Mouse (Mus musculus) thymus, adult 18-20 months (tissue): Measurements from ENCODE around the gene Abl1.
"Not testable (repeated sequence)": the region's sequence is repeated elsewhere in the genome, so short reads cannot be mapped to it uniquely, and the experiment has no call there.

Source experiments
- DNase-seq, 2 experiments: peaks; one replicate each; pipeline ENCODE4 v3.0.0; 2022; ENCODE audit warnings: mixed read lengths in 2 of 2

The Abl1 gene

GRCm38 (mm10) chr2:31688074-31688925 is at the start of gene Abl1:
Abl1 (plus strand) TSS chr2:31688376.
- peak; percentile 94 to 95 for DNase-seq

GRCm38 (mm10) chr2:31638581-31639465 is 49.4 kb upstream of the Abl1 start:
- DNase-seq: no peak

- DNase-seq: no peak
These were observed 48.8 kb upstream of the Abl1 start for GRCm38 (mm10) chr2:31639466-31639760.

- no peak for DNase-seq
These were observed 48.1 kb upstream of the Abl1 start, which contains the start of gene Prdm12 for GRCm38 (mm10) chr2:31639901-31640608. Prdm12 (plus strand) TSS chr2:31640037.

- DNase-seq: no peak
These were observed 47.3 kb upstream of the Abl1 start for GRCm38 (mm10) chr2:31640609-31641507.

DNA sequence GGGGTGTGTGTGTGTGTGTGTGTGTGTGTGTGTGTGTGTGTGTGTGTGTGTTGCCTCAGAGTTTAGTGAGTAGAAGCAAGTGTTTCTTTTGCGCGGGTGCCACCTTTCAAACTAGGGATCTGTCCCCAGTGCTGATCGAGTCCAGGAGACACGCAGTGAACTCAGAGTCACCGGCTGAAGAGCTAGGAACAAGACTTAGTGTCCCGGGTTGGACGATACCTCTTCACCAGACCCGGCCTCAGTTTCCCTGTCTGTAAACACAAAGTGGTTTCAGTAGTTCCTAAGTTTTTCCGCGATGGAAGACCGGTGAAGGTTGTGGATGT is 46.7 kb upstream of the Abl1 start:
- DNase-seq: no peak

- no peak for DNase-seq
These were observed 46.2 kb upstream of the Abl1 start for GRCm38 (mm10) chr2:31641929-31642328.

GRCm38 (mm10) chr2:31653971-31654853 is 34.0 kb upstream of the Abl1 start:
- DNase-seq: no peak

GRCm38 (mm10) chr2:31654854-31655559 is 33.2 kb upstream of the Abl1 start:
- DNase-seq: no peak

DNA sequence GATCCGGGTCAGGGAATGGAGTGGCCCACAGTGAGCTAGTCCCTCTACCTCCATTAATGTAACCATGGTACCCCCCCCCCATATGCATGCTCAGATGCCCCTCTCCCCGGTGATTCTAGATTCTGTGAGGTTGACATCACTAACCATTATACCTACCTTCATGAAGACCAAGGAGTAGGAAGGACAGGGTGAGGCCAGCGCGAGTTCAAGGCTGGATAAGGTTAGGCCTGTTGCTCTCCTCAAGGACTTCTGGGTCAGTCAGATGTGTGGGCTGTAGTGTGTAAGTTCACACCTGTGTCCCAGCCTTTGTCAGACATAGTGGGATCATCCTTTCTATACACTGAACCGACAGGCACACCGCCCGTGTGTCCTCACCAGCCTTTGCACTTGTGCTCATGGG is 31.8 kb upstream of the Abl1 start:
- DNase-seq: no peak

DNA sequence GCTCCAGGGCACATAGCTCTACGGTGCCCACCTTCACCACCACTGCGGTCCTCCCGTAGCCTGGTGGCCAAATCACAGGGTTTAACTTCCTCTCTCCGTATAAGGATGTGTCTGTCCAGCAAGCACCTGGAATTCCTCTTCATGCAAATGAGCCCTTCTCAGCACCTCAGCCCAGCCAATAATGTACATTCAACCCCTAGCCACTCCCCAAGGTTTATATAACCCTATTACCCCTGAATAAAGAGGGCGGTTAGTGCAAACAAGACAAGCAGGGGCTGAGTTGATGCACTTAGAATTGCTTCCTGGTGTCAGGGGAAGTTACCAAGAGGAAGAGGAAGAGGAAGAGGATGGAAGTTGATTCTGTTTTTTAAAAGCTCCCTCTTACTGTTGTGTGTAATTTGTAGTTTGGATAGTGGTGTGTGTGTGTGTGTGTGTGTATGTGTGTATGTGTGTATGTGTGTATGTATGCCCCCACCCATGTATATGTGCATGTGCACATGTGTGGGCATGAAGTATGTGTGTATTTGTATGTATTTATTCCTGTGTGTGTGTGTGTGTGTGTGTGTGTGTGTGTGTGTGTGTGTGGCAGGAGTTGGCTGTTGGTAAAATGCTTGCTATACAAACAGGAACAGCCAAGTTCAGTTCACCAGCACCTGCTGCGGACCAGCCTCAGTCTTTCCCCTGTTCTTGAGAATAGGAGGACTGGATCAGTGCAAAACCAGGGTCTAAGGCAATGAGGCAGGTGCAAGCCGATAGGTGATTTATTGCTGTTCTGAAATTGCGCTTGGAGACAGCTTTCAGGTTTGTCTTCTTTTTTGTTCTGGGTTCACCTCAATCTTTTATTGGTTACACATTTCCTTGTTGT is 25.0 kb upstream of the Abl1 start:
- DNase-seq: no peak

GRCm38 (mm10) chr2:31663804-31664180 is 24.4 kb upstream of the Abl1 start:
- no peak for DNase-seq

DNA sequence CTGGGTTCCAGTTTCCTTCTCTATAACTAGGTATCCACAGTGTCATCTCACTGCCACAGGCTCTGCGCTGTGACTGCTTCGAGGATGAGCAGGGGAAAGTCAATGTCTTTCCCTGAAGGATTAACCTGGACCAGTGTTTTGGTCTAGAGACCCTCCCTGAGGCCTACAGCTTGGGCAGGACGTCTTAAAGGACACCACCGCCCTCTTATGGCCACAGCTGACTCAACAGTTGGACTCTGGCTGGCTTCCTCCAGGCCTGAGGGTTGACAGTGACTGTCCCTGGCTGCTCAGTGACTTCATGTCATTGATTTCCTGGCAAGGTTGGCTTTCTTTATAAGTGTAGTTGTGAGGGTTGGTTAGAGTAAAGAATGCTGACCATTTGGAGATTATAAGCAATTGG is 20.8 kb upstream of the Abl1 start:
- no peak for DNase-seq

GRCm38 (mm10) chr2:31670551-31671035 is 17.6 kb upstream of the Abl1 start, which contains the start of gene Exosc2:
Exosc2 (plus strand) TSS chr2:31670715.
- DNase-seq: peak; percentile 81 to 90

DNA sequence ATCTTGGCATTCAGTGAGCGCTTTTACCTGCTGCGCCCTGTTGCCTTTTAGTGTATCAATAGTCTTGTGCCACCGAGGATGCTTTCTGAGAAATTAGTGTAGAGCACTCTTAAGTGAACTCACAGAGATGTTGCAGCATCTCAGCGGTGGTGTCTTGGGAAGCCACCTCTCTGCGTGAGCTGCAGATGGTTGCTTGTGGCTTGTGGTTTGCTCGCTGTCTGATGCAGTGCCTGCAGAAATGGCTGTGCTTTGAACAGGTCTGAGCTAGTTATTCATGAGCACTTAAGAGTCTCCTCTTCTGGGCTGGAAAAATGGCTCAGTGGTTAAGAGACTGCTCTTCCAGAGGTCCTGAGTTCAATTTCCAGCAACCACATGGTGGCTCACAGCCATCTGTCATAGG is 9.5 kb upstream of the Abl1 start:
- no peak for DNase-seq

DNA sequence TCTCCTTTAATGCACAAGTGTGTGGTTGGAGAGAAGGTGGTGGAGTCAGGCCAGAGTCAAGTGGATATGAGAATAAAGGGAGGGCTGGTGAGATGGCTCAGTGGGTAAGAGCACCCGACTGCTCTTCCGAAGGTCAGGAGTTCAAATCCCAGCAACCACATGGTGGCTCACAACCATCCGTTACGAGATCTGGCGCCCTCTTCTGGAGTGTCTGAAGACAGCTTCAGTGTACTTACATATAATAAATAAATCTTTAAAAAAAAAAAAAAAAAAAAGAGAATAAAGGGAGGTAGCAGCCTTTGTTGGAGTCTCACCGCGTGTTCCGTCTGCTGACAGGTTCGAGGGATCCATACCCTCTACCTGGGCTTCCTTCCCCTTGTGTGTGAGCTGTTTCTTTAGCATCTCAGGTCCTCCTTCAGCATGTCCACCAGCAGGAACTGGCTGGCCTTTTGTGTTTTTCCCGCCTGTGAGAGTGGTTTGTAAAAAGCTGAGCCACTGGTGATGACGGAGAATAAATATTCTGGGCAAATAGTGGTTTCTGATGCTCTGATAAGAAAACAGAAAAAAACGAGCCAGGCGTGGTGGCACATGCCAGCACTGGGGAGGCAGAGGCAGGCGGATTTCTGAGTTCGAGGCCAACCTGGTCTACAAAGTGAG is 7.0 kb upstream of the Abl1 start:
- not testable (repeated sequence) for DNase-seq

- no peak for DNase-seq
These were observed 6.4 kb upstream of the Abl1 start for GRCm38 (mm10) chr2:31681731-31682235.

- no peak for DNase-seq
These were observed 4.5 kb upstream of the Abl1 start for GRCm38 (mm10) chr2:31683666-31684065.

GRCm38 (mm10) chr2:31689045-31689444 is 869 bp downstream of the Abl1 start:
- DNase-seq: no peak
